Mouse (Mus musculus) erythroblast, embryonic 14.5 days (primary cell): ENCODE results near the gene Stard7.

ENCODE experiments used
- GATA1 ChIP-seq: IDR thresholded peaks from 2 replicates; pipeline ENCODE4 v1.6.1; 2012; ENCODE audit warnings: low read length, inconsistent platforms, mixed read lengths
- TAL1 ChIP-seq: IDR thresholded peaks from 3 replicates; pipeline ENCODE4 v1.6.1; 2012; ENCODE audit warnings: low read length, inconsistent platforms, mixed read lengths

- TF ChIP-seq GATA1 (no peak), TAL1 (no peak)
Observed at GRCm38 (mm10) chr2:127319071-127319470, 49.1 kb downstream of the Stard7 start.
